1 mouse cellular context compared by ENCODE assay signal in genomic region chr17:56289371-56290331, GRCm38 (mm10).
TF ChIP-seq lines count a peak whose summit lies in the region.

No protein-coding gene starts in this region.

TF ChIP-seq in MEL, 35 proteins besides CTCF, POLR2A, EP300 and RAD21 (continued from another document):
- TF ChIP-seq USF2 (IDR thresholded peaks at IDR 0.05; ENCODE audit: borderline replicate concordance in 1 of 2, insufficient read depth in 1 of 2, low read depth in 1 of 2, low read length in 2 of 2) (no peak), NRF1 (IDR thresholded peaks at IDR 0.05; ENCODE audit: insufficient read depth, low read depth, low read length, poor library complexity, severe bottlenecking) (no peak), KAT2A (conservative IDR thresholded peaks at IDR 0.05; ENCODE audit: low read depth, low read length) (no peak), ZKSCAN1 (IDR thresholded peaks at IDR 0.05; ENCODE audit: low read depth, low read length) (no peak), RCOR1 (IDR thresholded peaks at IDR 0.05; ENCODE audit: low read depth, low read length) (peak; percentile 98), POLR2AphosphoS2 (IDR thresholded peaks at IDR 0.05; ENCODE audit: low read length) (no peak), TCF12 (IDR thresholded peaks at IDR 0.05; ENCODE audit: low read depth, low read length) (no peak; the same call in 1 of the 2 replicates), ZC3H11A (IDR thresholded peaks at IDR 0.05; ENCODE audit: low read depth, low read length) (no peak), USF1 (IDR thresholded peaks at IDR 0.05; ENCODE audit: low read depth, low read length) (peak; percentile 80), MAFK (IDR thresholded peaks at IDR 0.05; ENCODE audit: borderline replicate concordance, low read depth, low read length) (peak; percentile 58; the same call in 1 of the 2 replicates), SMC3 (IDR thresholded peaks at IDR 0.05; ENCODE audit: low read depth, low read length) (no peak), CHD1 (IDR thresholded peaks at IDR 0.05; ENCODE audit: low read depth, low read length) (0 out of 2 replicates have a peak, but pooled peaks have one; percentile 26), GATA1 (IDR thresholded peaks at IDR 0.05; ENCODE audit: low read depth, low read length) (peak; percentile 45; the same call in 1 of the 2 replicates), NELFE (IDR thresholded peaks at IDR 0.05; ENCODE audit: low read depth, low read length) (no peak), ZMIZ1 (IDR thresholded peaks at IDR 0.05; ENCODE audit: low read depth, low read length) (no peak), GABPA (IDR thresholded peaks at IDR 0.05; ENCODE audit: low read depth, low read length) (no peak), ETS1 (IDR thresholded peaks at IDR 0.05; ENCODE audit: low read depth, low read length) (peak; percentile 61), MYB (IDR thresholded peaks at IDR 0.05; ENCODE audit: low read depth, low read length) (no peak), ZNF384 (IDR thresholded peaks at IDR 0.05; ENCODE audit: low read depth, low read length) (no peak; the same call in 1 of the 2 replicates), POLR2AphosphoS5 (IDR thresholded peaks at IDR 0.05; ENCODE audit: borderline replicate concordance, low read depth, low read length) (no peak), MAX (IDR thresholded peaks at IDR 0.05; ENCODE audit: low read length) (peak; percentile 52; the same call in 1 of the 2 replicates), MYC (IDR thresholded peaks at IDR 0.05; ENCODE audit: low read depth, low read length) (no peak), CHD2 (IDR thresholded peaks at IDR 0.05; ENCODE audit: low read length) (no peak), MAZ (IDR thresholded peaks at IDR 0.05; ENCODE audit: low read depth, low read length) (no peak), SIN3A (IDR thresholded peaks at IDR 0.05; ENCODE audit: low read length) (peak; percentile 76), MXI1 (IDR thresholded peaks at IDR 0.05; ENCODE audit: low read depth, low read length) (peak; percentile 72), HCFC1 (IDR thresholded peaks at IDR 0.05; ENCODE audit: low read depth, low read length) (no peak; the same call in 1 of the 2 replicates), JUND (IDR thresholded peaks at IDR 0.05; ENCODE audit: low read depth, low read length) (no peak), TAL1 (IDR thresholded peaks at IDR 0.05; ENCODE audit: low read length) (peak; percentile 38; the same call in 1 of the 2 replicates)
